Mouse (Mus musculus): Measurements from ENCODE around the gene Rasa2.

- TF ChIP-seq CTCF (IDR thresholded peaks at IDR 0.05; ENCODE audit: borderline replicate concordance, extremely low read depth, insufficient read depth, insufficient read length) (no peak), POLR2A (IDR thresholded peaks at IDR 0.05; ENCODE audit: borderline replicate concordance, extremely low read depth, insufficient read depth, insufficient read length, poor library complexity, severe bottlenecking) (no peak)
Measured at GRCm38 (mm10) chr9:96650807-96651206, 19.4 kb upstream of the Rasa2 start.

Measured in brain, embryonic 14.5 days (tissue).